Mouse (Mus musculus): ENCODE data around the gene Enpp4. TPM values are rescaled to one million over a fixed set of nuclear protein-coding genes. Genes with fewer than 3 reads are reported as not detected.

Enpp4 gene
- 0.49 and 0.60 TPM in 2 replicates for polyA plus RNA-seq (2012; rRNA removed; ENCODE audit: low replicate concordance)

DNA sequence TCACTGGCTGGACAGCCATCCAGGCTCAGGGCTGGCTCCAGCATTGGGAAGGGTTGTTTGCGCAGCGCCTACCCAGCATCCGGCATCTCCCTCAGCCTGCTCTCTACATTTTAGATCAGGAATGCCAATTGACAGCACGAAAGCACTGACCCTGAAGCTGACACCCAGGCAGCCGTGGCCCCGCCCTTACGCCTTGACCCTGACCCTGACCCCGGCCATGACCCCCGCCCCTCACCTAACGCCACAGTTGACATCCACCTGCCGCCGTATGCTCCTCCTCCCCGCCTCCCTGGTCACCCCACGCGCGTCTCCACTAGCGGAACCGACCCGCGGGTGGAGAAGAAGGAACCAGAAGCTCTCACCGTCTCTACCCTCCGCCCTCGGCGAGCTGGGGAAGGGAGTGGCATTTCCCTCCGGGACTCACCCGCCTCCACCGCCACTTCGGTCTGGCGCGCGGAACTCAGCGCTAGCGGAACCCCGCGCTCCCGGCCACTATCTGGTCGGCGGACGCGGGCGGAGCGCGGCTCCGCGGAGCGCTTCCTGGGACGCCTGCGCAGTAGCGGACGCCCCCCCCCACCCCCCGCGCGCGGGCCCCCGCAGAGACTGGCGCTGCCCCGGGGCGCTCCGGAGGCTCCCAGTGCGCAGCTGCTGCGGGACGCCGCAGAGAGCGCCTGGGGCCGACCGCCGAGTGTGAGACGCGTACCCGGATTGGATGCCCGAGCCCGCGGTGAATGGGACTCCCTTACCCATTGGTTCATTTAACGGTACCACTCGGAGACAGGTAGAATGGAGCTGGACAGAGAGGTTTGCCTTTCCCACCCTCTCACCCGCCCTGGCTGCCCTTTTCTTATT lies at the start of gene Enpp4:
Enpp4 (minus strand) TSS at position 523 of the 852 bp plus-strand sequence.

GRCm38 (mm10) chr17:44078631-44079350 lies 26.8 kb downstream of the Enpp4 start, which contains the start of gene Enpp5:
Gene Enpp5 (plus strand): TSS chr17:44078813.

Other genes with a start within 250 kb of the Enpp4 start
- gene Enpp5, start 27.0 kb downstream of the Enpp4 start, polyA plus RNA-seq (2012; rRNA removed; ENCODE audit: low replicate concordance) = 1.9 and 3.6 TPM in 2 replicates
- gene Clic5, start 82.8 kb upstream of the Enpp4 start, polyA plus RNA-seq (2012; rRNA removed; ENCODE audit: low replicate concordance) = 6.7 and 10.8 TPM in 2 replicates

All from duodenum, adult 2 months (tissue).